Mouse (Mus musculus): ENCODE measurements around the gene Crat.

DNA sequence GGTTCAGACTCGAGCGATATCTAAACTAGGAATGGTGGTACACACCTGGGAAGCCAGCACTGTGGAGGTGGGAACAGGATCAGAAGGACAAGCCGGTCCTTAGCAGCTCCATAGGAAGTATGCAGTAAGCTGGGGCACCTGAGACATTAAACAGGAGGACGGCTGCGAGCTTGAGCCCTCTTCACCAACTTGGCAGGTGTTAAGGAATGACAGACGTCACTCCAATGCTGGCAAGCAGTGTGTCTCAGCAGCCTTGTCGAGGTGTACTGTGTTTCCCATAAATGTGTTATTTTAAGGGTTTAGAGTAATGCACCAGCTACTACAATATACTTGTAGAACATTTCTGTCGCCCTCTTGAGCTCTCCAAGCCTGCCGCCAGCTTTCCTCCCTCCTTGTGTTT lies 28.7 kb downstream of the Crat start:
- TF ChIP-seq CTCF (IDR thresholded peaks at IDR 0.05; ENCODE audit: control insufficient read depth, insufficient read depth, low read length) (no peak), POLR2A (IDR thresholded peaks at IDR 0.05; ENCODE audit: borderline replicate concordance, control insufficient read depth, low read depth, low read length) (no peak)

Measured in bone marrow, adult 2 months (tissue).